Mouse (Mus musculus) thymus, adult 18-20 months (tissue): ENCODE results near the gene Hspb7.

Source experiments
- DNase-seq, 2 experiments: peaks; one replicate each; pipeline ENCODE4 v3.0.0; 2022; ENCODE audit warnings: mixed read lengths in 2 of 2

Gene Hspb7

GRCm38 (mm10) chr4:141474431-141474830 lies 53.9 kb downstream of the Hspb7 start:
- DNase-seq: no peak
